Mouse (Mus musculus) lung, embryonic 15.5 days (tissue): ENCODE data around the gene Isoc2b. TPM values are rescaled to one million over a fixed set of nuclear protein-coding genes. Genes with fewer than 3 reads are reported as not detected.
A peak's percentile ranks its signal among the peaks of the same experiment; 100 is the strongest.
"Not testable (repeated sequence)": the region's sequence is repeated elsewhere in the genome, so short reads cannot be mapped to it uniquely, and the experiment has no call there.

Source experiments
- ATAC-seq: fragments of 200-750 bp; cut with Nextera tagmentation; 2 replicates; pipeline ENCODE4 v1.8.0; 2017; ENCODE audit warnings: moderate number of reproducible peaks, borderline replicate concordance; ENCODE audit not compliant: low FRiP score, low TSS enrichment; ENCODE audit errors: extremely low read depth
- H3K27ac ChIP-seq: fragments of 300-500 bp; sonication (generic); 2 replicates; pipeline ENCODE4 v1.5.1; 2015; ENCODE audit warnings: moderate library complexity, mild to moderate bottlenecking, inconsistent platforms
- H3K27me3 ChIP-seq: fragments of 300-500 bp; sonication (generic); 2 replicates; pipeline ENCODE4 v1.6.1; 2015; ENCODE audit warnings: inconsistent platforms
- H3K36me3 ChIP-seq: fragments of 300-500 bp; sonication (generic); 2 replicates; pipeline ENCODE4 v1.6.1; 2015; ENCODE audit warnings: inconsistent platforms
- H3K4me1 ChIP-seq: fragments of 300-500 bp; sonication (generic); 2 replicates; pipeline ENCODE4 v1.6.1; 2015; ENCODE audit warnings: inconsistent platforms
- H3K4me2 ChIP-seq: fragments of 300-500 bp; sonication (generic); 2 replicates; pipeline ENCODE4 v1.6.1; 2015; ENCODE audit warnings: inconsistent platforms, mild to moderate bottlenecking, moderate library complexity
- H3K4me3 ChIP-seq: fragments of 300-500 bp; sonication (generic); 2 replicates; pipeline ENCODE4 v1.5.1; 2015; ENCODE audit warnings: mild to moderate bottlenecking, inconsistent platforms
- H3K9ac ChIP-seq: fragments of 300-500 bp; sonication (generic); 2 replicates; pipeline ENCODE4 v1.6.1; 2015; ENCODE audit warnings: inconsistent platforms
- H3K9me3 ChIP-seq: fragments of 300-500 bp; sonication (generic); 2 replicates; pipeline ENCODE4 v1.6.1; 2016; ENCODE audit warnings: inconsistent platforms
- WGBS: fragments of 180-500 bp; shearing (Covaris S2); methylation state at CpG from one replicate; pipeline ENCODE4 v1.1.7; 2015; 5-methylcytosine and 5-hydroxymethylcytosine counted together
- polyA plus RNA-seq: library from polyadenylated mRNA; unstranded; fragments of >200 nt; fragmentation: Nextera tagmentation; extraction: Ambion mirVana; gene quantifications from 2 replicates; pipeline ENCODE4 v1.2.1, GENCODE M21; 2015

Isoc2b gene
- polyA plus RNA-seq, 1 experiment from 2014 or later = 12.3 TPM

GRCm38 (mm10) chr7:4865579-4866493 lies 4.2 kb downstream of the Isoc2b start:
- peak overlapping the region; percentile 66 for H3K4me2 ChIP-seq
- peak overlapping the region; percentile 49 for H3K27ac ChIP-seq
- H3K36me3 ChIP-seq = no peaks in the 10 kb centered on the region
- peak overlapping the region; percentile 45 for H3K9ac ChIP-seq
- WGBS = 4% methylated on average over 40 of the region's 40 CpGs
- peak; percentile 99 for ATAC-seq
- H3K4me1 ChIP-seq = peaks cover 18% of the 10 kb centered on the region
- H3K27me3 ChIP-seq = no peaks in the 10 kb centered on the region
- peak overlapping the region; percentile 62 for H3K4me3 ChIP-seq
- no peaks in the 10 kb centered on the region for H3K9me3 ChIP-seq

- Histone ChIP-seq H3K9ac (peak overlapping the region; percentile 45; the same call in 1 of the 2 replicates), H3K27me3 (no peaks in the 10 kb centered on the region), H3K4me3 (peak overlapping the region; percentile 62), H3K4me1 (peaks cover 18% of the 10 kb centered on the region), H3K9me3 (no peaks in the 10 kb centered on the region), H3K4me2 (peak overlapping the region; percentile 66), H3K36me3 (no peaks in the 10 kb centered on the region), H3K27ac (peak overlapping the region; percentile 42; the same call in 1 of the 2 replicates)
- 69% methylated on average over 5 of the region's 5 CpGs for WGBS
- no peak for ATAC-seq
These were observed 5.0 kb downstream of the Isoc2b start for GRCm38 (mm10) chr7:4865090-4865489.

- H3K27ac ChIP-seq = no peak overlapping the region
- no peaks in the 10 kb centered on the region for H3K9me3 ChIP-seq
- ATAC-seq = no peak
- no peak overlapping the region for H3K4me2 ChIP-seq
- H3K36me3 ChIP-seq = no peaks in the 10 kb centered on the region
- H3K4me1 ChIP-seq = peaks cover 18% of the 10 kb centered on the region
- 77% methylated on average over 5 of the region's 5 CpGs for WGBS
- H3K27me3 ChIP-seq = no peaks in the 10 kb centered on the region
- no peak overlapping the region for H3K4me3 ChIP-seq
- H3K9ac ChIP-seq = no peak overlapping the region
These were observed 5.8 kb downstream of the Isoc2b start for GRCm38 (mm10) chr7:4864130-4864845.

- no peak overlapping the region for H3K9ac ChIP-seq
- no peaks in the 10 kb centered on the region; the same call in 1 of the 2 replicates for H3K27me3 ChIP-seq
- no peak for ATAC-seq
- WGBS = 69% methylated on average over 7 of the region's 7 CpGs
- H3K9me3 ChIP-seq = no peaks in the 10 kb centered on the region
- H3K4me2 ChIP-seq = no peak overlapping the region
- H3K27ac ChIP-seq = peak overlapping the region; percentile 84
- H3K4me3 ChIP-seq = no peak overlapping the region
- H3K36me3 ChIP-seq = no peaks in the 10 kb centered on the region
- H3K4me1 ChIP-seq = peaks cover 18% of the 10 kb centered on the region
These were observed 6.4 kb downstream of the Isoc2b start for GRCm38 (mm10) chr7:4863541-4864080.

GRCm38 (mm10) chr7:4863041-4863440 lies 7.0 kb downstream of the Isoc2b start:
- no peak overlapping the region for H3K4me3 ChIP-seq
- H3K27me3 ChIP-seq = no peaks in the 10 kb centered on the region; the same call in 1 of the 2 replicates
- no peak overlapping the region for H3K9ac ChIP-seq
- 10% methylated on average over 1 of the region's 1 CpGs for WGBS
- peaks cover 17% of the 10 kb centered on the region for H3K4me1 ChIP-seq
- H3K9me3 ChIP-seq = no peaks in the 10 kb centered on the region
- ATAC-seq = no peak
- no peak overlapping the region; the same call in 1 of the 2 replicates for H3K4me2 ChIP-seq
- peak overlapping the region; percentile 84 for H3K27ac ChIP-seq
- no peaks in the 10 kb centered on the region for H3K36me3 ChIP-seq

GRCm38 (mm10) chr7:4860926-4861325 lies 9.1 kb downstream of the Isoc2b start:
- 72% methylated on average over 3 of the region's 3 CpGs for WGBS
- H3K4me3 ChIP-seq, H3K9ac ChIP-seq, ATAC-seq, H3K9me3 ChIP-seq, H3K4me2 ChIP-seq, H3K36me3 ChIP-seq, H3K27ac ChIP-seq, H3K27me3 ChIP-seq: not testable (repeated sequence)
- H3K4me1 ChIP-seq = peaks cover 14% of the 10 kb centered on the region

- Histone ChIP-seq H3K9me3 (no peaks in the 10 kb centered on the region), H3K4me2 (no peak overlapping the region), H3K36me3 (no peaks in the 10 kb centered on the region), H3K27me3 (no peaks in the 10 kb centered on the region; the same call in 1 of the 2 replicates), H3K9ac (no peak overlapping the region), H3K4me3 (no peak overlapping the region), H3K4me1 (peaks cover 8% of the 10 kb centered on the region), H3K27ac (no peak overlapping the region)
- no peak for ATAC-seq
- WGBS = 33% methylated on average over 12 of the region's 12 CpGs
These were observed 10.6 kb downstream of the Isoc2b start for GRCm38 (mm10) chr7:4859418-4859978.

GRCm38 (mm10) chr7:4857321-4857720 lies 12.7 kb downstream of the Isoc2b start:
- Histone ChIP-seq H3K4me2 (no peak overlapping the region), H3K9ac (no peak overlapping the region), H3K4me1 (no peaks in the 10 kb centered on the region), H3K27me3 (no peaks in the 10 kb centered on the region; the same call in 1 of the 2 replicates), H3K36me3 (no peaks in the 10 kb centered on the region), H3K9me3 (no peaks in the 10 kb centered on the region), H3K4me3 (no peak overlapping the region), H3K27ac (no peak overlapping the region)
- WGBS = 53% methylated on average over 7 of the region's 7 CpGs
- no peak for ATAC-seq

- Histone ChIP-seq H3K9ac (no peak overlapping the region), H3K4me1 (no peaks in the 10 kb centered on the region), H3K9me3 (no peaks in the 10 kb centered on the region), H3K4me3 (no peak overlapping the region), H3K4me2 (no peak overlapping the region), H3K27me3 (no peaks in the 10 kb centered on the region; the same call in 1 of the 2 replicates), H3K36me3 (no peaks in the 10 kb centered on the region), H3K27ac (no peak overlapping the region)
- WGBS = 84% methylated on average over 9 of the region's 9 CpGs
- no peak for ATAC-seq
These were observed 13.6 kb downstream of the Isoc2b start for GRCm38 (mm10) chr7:4856508-4856907.

GRCm38 (mm10) chr7:4853613-4854012 lies 16.4 kb downstream of the Isoc2b start:
- WGBS = 59% methylated on average over 3 of the region's 3 CpGs

GRCm38 (mm10) chr7:4851315-4851688 lies 18.8 kb downstream of the Isoc2b start:
- ATAC-seq = no peak
- WGBS = 68% methylated on average over 8 of the region's 8 CpGs
- H3K9ac ChIP-seq = no peak overlapping the region
- no peaks in the 10 kb centered on the region for H3K36me3 ChIP-seq
- H3K27me3 ChIP-seq = no peaks in the 10 kb centered on the region
- no peaks in the 10 kb centered on the region for H3K4me1 ChIP-seq
- H3K9me3 ChIP-seq = no peaks in the 10 kb centered on the region
- no peak overlapping the region for H3K4me2 ChIP-seq
- H3K27ac ChIP-seq = no peak overlapping the region
- no peak overlapping the region for H3K4me3 ChIP-seq

More at GRCm38 (mm10) chr7:4853613-4854012, 16.4 kb downstream of the Isoc2b start:
- no peak overlapping the region for H3K27ac ChIP-seq
- H3K36me3 ChIP-seq = no peaks in the 10 kb centered on the region
- no peak overlapping the region for H3K4me3 ChIP-seq
- H3K4me2 ChIP-seq = no peak overlapping the region
- no peak for ATAC-seq
- H3K9ac ChIP-seq = no peak overlapping the region
- H3K4me1 ChIP-seq = no peaks in the 10 kb centered on the region
- H3K9me3 ChIP-seq = no peaks in the 10 kb centered on the region
- no peaks in the 10 kb centered on the region; the same call in 1 of the 2 replicates for H3K27me3 ChIP-seq
